Mouse (Mus musculus) ovary, postnatal 10 days (tissue): ENCODE measurements around the gene Pacrg.

Experiments used
- DNase-seq: peaks from one replicate; pipeline ENCODE4 v3.0.0; 2022; ENCODE audit warnings: low spot score

Pacrg gene

DNA sequence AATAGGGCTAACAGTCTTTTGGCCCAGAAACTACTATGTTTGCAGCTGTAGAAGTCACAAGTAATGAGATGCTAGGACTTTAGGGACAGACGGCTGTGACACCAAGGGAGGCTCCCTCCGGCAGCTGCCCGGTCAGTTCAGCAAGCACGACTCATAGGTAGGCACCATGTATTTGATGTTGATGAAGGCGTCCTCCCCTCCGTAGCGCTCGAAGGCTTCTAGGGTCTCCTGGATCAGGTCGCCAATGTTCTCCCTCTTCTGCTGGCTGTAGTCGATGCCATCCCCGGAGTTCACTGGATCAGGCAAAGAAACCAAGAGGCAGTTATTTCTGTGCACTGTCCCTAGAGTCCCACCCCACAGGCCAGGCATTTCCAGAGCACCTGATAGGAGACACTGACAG, 436.9 kb downstream of the Pacrg start:
- no peak for DNase-seq

DNA sequence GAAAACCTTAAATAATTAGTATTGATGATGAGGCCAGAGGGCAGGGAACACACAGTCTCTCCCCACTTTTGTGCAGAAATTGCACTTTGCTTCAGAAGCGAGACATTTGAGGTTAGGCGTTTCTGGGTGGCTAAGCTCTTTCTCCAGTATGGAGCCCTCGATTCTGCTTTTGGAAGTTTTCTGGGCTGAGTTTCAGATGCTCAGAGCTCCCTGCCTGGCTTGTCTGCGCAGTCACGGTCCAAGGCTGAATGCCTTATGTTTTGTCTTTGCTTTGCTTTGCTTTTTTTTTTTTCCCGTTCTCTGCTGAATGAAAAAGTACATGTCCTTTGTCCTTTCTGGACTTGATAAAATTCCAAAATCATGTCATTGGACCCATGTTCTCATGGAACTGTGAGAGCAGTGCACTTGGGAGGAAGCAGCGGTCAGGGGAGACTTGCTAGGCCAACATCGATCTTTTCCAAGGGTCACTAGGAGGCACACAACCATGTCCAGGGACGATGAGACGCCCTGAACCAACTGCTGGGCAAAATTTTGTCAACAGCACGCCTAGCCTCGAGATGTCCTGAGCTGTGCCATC, 438.0 kb downstream of the Pacrg start:
- no peak for DNase-seq

DNA sequence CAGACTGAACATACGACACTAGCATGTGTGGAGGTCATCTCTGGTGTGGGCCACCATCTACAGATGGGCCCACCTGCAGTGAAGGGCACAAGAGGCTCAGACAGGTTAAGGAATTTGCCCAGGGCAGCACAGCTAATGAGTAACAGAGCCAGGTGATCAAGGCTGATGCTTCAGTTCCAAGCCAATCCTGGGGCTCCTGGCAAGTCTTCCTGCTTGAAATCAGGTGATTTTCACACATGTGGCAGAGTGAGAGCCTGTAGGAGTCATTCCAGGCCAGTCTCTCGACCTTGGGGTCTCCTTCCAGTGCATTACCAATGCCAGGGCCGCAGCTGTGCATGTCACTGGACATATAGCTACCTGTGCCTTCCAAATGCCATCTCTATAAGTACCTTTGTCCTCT, 438.6 kb downstream of the Pacrg start:
- no peak for DNase-seq

DNA sequence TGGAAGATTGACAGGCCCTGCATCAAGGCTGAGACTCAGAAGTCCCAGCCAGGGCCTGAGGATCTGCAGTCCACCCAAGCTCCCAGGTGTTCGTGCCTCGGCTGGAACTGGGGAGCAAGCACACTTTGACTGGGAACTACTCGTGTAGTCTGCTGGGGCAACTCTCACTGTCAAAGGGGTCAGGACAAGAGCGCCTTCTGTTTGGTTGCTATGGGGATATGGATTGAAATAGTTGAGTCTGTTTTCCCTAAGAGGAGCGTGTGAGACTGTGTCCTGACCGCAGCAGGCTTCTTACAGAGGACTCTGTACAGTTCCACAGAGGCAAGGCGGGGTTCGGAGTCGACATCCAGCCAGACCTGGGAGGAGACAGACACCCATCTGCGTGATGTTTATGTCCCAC, 440.4 kb downstream of the Pacrg start:
- DNase-seq, result no peak

DNA sequence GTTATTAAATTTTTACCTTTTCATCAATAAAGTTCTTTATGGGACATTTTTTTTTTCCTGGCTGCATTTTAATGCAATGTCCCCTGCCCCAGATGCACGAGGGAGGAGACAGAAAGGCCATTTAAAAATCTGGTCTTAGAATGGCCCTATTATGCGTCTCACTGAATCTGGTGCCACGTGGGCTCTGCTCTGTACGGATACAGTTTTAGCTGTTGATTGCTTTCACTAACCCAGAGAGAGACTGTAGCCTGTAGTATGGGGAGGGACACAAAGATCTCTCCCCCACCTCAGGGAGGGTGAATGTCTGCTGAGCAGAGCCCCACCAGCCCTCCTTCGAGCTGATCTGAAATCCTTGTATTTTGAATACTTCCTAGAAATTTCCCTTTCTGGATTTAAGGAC, 441.2 kb downstream of the Pacrg start:
- no peak for DNase-seq

DNA sequence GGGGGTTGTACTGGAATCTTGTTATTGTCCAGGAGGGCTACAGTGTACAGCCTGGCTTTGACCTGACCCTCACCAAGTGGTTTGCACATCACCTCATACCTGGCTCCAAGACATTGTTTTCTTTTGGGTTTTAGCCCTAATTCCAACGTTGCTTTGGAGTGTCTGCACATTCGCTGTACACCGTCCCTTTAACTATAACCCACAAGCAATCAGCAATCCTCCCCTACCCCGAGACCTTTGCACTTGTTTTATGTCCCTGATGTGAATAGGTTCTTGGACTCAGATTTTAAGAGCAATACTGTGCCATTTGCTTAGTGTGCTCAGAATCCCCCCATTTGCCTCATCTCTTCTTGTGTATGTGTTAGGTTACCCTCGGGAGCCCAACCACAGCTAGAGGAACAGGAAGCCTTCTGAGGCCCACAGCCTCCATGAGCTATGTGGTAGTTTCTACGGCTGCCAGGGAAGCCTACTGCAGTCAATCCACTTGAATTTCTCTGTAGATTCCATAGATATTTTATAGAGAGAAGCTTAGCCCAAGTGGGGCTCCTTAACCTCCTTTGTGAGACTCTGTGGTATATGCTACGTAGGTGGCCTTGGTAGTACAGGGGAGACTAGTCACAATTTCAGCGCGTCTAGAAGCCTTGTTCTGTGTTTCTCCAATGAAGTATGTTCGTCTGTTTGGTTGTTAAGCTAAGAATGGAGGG, 442.0 kb downstream of the Pacrg start:
- DNase-seq, result no peak

DNA sequence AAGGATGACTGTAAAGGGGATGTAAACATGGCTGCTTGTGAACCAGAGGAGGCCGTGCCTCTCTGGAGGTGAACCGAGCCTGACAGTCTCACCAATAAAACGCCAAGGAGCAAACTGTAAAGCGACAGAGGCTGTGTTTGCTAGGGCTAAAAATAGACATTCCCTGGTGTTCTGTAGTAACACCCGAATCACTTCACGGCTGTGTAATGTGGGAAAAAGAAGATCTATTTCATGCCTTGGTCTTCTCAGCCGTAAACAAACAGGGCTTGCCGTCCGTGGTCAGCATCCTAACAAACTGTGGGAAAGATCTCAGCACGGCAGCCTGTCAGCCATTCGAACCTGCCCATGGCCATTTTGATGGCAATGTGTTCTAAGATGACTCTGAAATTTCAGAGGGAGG, 442.8 kb downstream of the Pacrg start:
- no peak for DNase-seq

DNA sequence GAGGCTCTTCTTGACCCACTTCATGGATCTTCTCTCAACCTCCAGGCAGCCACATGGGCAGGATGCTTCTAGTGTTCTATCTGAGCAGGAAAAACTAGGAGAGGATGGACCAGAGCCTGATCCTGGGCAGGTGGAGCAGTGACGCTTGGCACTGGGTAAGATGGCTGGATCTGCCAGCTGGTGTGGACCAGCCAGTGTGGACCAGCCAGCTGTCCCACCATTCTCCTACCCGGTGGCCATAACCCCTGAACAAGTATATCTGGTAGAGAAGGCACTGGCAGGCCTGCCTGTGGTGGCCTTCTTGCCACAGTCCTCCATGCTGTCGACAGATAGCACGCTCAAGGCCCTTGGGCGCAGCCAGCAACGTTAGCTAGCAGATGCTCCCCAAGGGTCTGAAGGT, 443.2 kb downstream of the Pacrg start:
- no peak for DNase-seq

DNA sequence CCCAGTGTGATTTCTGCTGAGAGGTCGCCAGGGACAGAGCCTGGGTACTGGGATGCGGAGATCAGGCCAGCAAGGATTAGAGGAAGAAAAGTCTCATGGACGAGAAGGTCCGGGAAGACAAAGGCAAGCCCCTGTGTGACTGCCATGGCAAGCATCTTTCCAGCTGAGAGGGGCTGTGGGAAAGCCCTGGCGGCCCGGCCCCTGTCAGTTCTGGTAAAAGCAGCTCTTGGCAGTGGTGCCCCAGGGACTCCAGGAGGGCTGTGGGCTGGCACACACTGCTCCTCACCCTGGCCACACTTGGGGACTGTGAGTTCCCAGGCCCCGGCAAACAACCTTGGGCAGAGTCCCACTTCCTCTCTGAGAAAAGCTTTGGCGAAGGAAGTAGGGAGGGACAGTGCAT, 445.3 kb downstream of the Pacrg start:
- no peak for DNase-seq

DNA sequence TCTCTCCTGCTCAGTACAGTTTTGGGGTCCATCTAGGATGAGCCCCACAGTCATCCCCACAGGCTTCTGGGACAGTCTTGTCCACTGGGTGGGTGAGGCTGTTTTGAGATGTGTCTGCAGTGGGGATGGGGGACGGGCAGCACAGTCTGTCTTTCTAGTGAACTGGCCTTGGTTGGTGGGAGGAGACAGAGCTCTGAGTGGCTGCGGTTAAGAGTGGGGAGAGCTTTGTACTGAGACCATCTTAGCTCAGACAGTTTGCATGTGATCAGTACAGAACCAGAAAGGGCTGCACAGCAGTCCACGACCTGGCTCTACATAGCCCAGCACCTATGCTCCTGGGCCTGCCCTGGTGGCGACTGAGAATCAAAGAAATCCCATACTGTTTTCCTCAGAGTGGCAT, 446.3 kb downstream of the Pacrg start:
- no peak for DNase-seq

DNA sequence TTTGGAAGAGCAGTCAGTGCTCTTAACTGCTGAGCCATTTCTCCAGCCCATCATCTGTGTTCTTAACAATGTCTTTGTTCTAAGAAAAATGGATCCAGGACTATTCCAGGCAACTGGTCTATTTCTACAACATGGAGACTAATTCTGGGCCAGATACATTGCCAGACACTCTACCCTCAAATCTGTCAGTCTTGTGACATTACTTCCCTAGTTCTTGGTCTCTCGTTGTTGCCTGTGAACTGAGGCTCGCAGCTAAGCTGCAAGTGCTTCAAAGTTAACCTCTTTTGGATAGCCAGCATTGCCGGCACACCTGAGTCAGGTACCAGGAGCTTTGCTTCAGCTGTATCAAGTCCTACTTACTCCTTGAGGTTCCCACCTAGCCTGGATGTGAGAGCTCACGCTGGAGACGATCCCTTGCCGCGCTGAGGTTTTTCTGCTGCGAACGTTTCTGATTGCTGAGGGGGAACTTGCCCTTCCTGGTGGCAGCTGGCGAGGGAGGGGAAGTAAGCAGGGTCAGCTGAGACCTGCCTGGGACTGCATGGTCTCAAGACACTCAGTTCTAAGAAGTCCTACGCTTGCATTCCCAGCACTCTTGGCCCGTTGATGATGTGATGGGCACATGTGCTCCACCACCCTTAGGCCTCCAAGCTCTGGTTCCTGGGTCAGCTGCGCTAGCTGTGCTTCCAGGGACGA, 447.6 kb downstream of the Pacrg start:
- DNase-seq, result no peak

DNA sequence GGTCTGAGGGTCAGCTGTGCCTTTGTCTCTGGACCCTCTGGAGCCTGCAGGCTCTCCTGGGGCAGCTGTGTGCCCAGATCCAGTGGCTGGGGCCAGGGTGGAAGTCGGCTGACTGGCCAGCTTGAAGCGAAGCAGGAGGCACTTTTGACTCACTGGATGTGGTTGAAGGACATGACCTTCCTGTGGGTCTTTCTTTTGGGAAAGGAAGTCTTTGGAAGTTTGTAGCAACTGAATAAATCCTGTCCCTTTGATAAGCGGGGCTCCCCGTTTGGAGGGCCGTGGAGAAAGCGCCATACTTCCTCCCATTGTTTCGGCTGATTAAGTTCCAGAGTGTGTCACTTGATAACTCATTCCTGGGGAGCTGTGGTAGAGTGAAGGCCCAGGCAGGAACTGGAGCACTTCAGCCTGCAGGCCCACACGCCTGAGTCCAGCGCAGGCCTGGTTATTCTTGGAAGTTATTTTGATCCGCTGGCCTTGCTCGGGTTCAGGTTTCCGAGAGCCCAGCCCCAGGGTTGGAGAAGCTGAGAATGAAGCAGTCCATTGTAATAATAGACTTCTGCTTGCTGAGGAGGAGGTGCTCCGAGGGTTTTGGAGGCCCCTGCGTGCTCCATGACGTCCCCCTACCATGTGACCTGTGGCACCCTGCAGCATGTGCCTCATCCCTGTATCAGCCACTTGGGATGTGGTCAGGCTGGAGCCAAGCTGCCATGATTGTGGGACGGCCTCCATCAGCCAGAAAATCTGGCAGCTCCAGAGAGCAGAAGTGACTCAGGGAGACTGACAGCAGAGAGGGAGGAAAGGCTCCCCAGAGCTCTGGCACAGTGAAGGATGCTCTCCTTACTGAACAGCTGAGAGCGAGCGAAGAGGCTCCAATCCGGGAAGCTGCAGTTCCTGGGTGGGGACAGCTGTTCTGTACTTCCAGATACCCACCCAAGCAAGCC, 449.6 kb downstream of the Pacrg start:
- no peak for DNase-seq

DNA sequence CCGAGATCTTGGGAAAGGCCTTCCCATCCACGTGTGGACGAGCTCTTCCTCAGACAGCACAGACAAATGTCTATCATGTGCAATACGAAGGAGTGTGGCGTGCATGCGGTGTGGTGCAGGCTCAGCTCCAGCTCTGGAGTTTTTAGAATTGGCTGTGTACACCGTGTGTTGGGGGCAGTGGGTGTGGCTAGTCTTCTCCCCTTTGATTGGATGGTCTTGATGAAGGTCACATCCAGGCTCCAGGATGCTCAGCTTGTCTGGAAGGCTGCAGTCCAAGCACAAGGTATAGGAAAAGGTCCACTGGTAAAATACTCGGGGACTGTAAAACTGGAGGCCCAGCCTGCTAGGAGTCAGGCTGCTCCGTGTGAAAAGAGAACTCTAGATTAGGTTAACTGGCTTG, 450.4 kb downstream of the Pacrg start:
- no peak for DNase-seq

DNA sequence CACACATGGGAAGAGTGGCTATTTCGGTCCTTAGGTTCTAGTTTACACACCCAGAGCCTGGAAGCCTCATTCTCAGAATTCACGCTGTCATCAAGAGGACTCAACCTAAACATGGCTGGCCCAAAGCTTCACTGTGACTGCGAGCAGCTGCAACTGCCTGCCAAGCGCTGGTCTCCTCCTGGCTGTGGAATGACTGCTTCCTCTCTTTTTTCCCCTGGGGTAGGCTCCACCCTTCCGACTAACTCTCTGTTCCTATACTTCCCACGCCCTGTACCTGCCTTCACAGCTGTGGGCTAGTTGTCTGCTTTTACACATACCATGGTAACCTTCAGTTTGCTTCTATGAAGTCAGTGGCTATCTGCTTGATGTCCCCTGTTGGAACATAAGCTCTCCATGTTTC, 453.6 kb downstream of the Pacrg start:
- DNase-seq, result no peak

DNA sequence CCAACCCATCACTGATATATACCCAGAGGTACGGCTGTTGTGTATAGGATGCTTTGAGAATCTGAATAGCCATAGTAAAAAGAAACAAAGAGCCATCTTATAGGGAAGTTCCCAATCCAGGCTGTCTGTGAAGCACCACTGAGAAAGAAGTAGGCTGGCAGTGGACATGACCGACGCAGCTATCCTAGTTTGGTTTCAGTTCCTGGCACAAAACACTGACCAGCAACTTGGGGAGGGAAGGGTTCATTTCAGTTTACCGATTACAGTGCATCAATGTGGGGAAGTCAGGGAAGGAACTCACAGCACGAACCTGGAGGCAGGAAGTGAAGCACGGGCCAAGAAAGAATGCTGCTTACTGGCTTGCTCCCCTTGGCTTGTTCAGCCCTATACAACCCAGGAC, 456.7 kb downstream of the Pacrg start:
- DNase-seq, result no peak

DNA sequence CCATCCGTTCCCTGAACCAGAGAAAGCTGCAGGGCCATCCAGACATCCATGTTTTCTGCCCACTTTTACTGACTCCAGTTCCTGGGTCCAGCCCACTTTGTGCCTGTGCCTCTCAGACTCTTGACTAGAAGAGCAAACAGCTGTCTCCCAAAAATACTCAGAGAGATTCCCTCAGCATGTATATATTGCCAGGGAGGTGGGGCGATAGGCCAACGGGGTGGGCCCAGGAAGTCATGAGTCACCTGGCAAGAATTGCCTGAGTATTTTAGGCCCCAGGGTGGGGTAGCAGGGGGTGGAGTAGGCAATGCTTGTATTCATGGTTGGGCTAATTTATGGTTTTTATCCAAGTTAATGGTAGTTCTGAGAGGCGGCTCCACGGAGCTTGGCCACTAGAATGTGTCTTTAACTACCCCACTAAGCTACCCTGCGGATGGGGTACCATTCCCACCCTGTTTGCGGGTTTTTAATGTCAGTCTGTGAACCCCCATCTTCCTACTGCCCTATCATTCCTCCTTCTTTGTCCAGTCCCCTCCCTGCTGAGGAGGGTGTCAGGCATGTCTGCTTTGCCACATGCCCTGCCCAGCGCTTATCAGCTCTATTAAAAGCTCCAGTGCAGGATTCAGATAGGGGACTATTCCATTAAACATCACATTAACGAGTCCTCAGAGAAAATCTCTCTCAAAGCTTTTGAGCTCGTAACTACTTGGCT, 461.5 kb downstream of the Pacrg start:
- DNase-seq, result no peak

DNA sequence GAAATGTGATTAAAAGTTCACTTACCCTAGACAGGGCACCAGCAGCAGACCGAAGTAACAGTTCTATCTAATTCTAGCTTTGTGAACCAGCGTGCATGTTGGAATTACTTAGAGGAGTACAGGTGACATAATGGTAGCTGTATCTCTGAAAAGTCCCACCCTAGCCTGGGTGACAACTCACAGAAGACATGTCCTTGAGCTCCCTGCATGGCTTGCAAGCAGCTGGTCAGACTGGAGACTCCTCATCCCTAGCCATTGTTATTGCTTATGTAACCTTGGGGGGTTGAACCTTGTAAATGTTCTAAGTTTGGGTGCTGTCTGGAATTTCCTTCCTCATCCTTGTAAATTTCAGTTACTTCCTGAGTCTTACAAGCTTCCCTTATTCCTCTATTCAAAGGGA, 462.5 kb downstream of the Pacrg start:
- no peak for DNase-seq

DNA sequence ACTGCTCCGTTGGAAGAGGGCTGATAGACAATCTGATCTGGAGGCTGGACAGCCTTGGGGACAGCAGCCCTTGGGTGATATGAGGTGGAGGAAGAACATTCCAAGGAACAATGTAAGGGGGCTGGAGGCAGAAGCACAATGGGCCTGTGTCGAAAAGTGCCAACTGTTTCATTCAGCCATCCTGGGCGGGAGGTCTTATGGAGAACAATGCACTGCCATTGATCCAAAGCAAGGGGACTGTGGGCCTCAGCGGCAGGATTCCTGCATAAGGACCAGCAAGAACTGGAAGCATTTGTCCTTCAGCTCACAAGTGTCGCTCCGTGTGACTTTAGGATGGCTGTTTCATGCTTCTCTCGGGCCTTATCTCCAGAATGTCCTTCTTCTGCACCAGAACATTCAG, 465.8 kb downstream of the Pacrg start:
- no peak for DNase-seq

DNA sequence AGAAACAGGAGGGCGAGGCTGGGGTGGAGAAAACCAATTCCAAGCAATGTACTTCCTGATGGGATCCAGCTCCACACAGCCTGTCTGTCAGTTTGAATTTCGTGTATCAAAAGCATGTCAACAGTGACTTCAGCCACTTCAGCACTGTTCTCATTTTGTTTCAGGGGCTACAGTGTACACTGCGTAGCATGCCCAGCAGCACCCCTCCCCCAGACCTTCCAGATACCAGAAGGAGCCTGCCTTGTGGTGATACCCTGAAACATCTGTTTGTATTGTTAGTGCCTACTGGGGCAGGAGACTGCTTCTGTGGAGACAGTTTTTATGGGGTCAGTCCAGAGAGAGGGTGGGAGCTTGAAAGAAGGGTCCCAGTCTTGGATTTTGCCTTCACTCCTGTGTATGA, 466.4 kb downstream of the Pacrg start:
- no peak for DNase-seq

DNA sequence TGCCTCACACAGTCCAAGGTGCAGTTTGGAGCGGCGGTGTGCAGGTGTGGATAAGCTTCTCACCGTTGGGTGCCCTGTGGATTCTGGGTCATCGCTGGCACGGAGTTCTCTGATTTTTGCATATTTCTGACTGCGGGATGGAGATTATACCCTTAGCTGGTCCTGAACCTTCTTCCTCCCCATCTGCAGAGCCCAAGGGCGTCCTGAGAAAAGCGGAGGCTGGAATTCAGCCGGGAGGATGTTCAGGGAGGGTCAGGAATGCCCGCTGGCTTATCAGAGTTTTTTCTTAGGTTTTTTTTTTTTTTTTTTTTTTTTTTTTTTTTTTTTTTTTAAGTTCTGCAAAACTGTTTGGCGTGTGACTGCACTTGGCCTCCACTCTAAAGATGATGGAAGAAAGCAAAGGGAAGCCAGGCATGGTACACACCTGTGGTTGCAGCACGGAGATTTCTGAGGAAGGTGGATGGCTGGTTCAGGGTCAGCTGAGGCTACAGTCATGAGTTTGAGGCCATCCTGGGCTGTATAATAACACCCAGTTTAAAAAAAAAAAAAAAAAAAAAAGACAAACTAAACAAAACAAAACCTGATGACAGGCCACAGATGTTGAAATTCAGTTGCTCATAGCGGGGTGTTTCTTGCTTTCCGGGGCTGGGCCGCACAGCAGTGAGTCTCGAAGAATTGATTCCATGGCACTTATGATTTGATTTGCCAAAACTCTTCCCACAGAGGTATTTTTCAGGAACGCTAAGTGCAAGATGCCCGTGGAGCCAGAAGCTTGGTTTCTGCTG, 467.9 kb downstream of the Pacrg start:
- DNase-seq, result no peak

DNA sequence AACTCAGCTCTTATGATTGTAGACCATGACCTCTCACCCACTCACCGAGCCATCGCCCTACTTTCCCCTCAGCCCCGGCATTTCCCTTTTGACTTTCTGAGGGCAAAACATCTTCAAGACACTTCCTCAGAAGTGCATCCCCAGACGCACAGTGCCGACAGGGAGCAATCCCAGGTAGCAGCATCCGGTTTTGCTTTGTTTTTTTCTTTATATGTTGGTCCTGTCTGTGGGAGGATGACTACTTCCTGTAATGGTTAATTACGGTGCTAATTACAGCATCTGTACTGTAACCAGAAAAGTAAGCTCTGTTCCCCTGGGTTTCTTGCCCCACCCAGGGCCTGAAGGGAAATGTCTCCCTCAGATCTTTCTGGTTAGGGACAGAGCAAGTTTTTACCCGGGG, 468.6 kb downstream of the Pacrg start:
- no peak for DNase-seq
